Mouse (Mus musculus) cerebellum, adult 2 months (tissue): ENCODE measurements around the gene Ncapd2. TPM values are rescaled to one million over a fixed set of nuclear protein-coding genes. Genes with fewer than 3 reads are reported as not detected.

Source experiments
- DNase-seq, 2 experiments: peaks; one replicate each; pipeline ENCODE4 v3.0.0; 2021
- H3K27ac ChIP-seq: fragments of 200-500 bp; 2 replicates; pipeline ENCODE4 v1.5.1; 2012; ENCODE audit warnings: low read length, control low read depth, inconsistent platforms; ENCODE audit not compliant: insufficient read depth
- H3K27me3 ChIP-seq: fragments of 200-500 bp; 2 replicates; pipeline ENCODE4 v1.6.1; 2012; ENCODE audit warnings: inconsistent platforms, mild to moderate bottlenecking, low read length, moderate library complexity; ENCODE audit not compliant: control insufficient read depth, insufficient read depth
- H3K4me1 ChIP-seq: fragments of 200-500 bp; 2 replicates; pipeline ENCODE4 v1.6.1; 2011; ENCODE audit warnings: low read length; ENCODE audit not compliant: control insufficient read depth, insufficient read depth
- H3K4me3 ChIP-seq: fragments of 200-500 bp; replicated peaks from 2 replicates; pipeline ENCODE3; 2011; ENCODE audit warnings: mild to moderate bottlenecking, low read depth, low read length, control low read depth; ENCODE audit not compliant: insufficient read depth
- CTCF ChIP-seq: fragments of 200-500 bp; IDR thresholded peaks from 2 replicates; pipeline ENCODE4 v1.5.1; 2011; ENCODE audit warnings: low read depth, mild to moderate bottlenecking, control low read depth, low read length, moderate library complexity, borderline replicate concordance; ENCODE audit not compliant: insufficient read depth
- POLR2A ChIP-seq: fragments of 200-500 bp; IDR thresholded peaks from 2 replicates; pipeline ENCODE4 v1.6.1; 2011; ENCODE audit warnings: low read length, control low read depth, borderline replicate concordance; ENCODE audit not compliant: insufficient read depth
- WGBS: fragments of 180-500 bp; shearing (Covaris S2); methylation state at CpG from one replicate; pipeline ENCODE4 v1.1.7; 2018; 5-methylcytosine and 5-hydroxymethylcytosine counted together
- polyA plus RNA-seq: library from polyadenylated mRNA; depleted of rRNA; stranded (reverse); fragments of >200 nt; gene quantifications from 2 replicates; pipeline ENCODE4 v1.2.3, GENCODE M21; 2012; rRNA removed

Ncapd2 gene
- polyA plus RNA-seq, 1 experiment: 80.8 TPM

DNA sequence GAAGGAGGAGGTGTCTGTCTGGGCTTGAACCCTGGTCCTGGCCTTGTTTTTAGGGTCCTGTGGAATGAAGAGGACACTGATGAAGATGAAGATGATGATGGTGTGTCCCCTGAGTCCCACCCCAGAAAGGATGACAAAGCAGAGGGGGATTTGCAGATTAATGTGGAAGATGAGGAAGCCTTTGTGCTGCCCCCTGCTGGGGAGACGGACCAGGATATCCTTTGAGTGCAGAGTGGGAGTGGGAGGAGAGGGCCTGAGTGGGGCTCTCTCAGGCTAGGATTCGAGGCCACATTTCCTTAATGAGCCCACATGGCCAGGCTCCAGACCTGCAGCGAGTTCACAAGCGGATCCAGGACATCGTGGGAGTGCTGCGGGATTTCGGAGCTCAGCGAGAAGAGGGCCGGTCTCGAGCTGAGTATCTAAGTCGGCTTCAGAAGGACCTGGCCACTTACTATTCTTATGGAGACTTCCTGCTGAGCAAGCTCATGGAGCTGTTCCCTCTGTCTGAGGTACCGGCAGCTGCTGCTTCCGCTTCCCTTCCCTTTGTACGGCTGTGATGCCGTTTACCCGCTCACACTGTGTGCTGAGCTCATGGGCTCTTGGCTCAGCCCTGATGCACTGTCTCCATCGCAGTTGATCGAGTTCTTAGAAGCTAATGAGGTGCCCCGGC, 54.4 kb downstream of the Ncapd2 start:
- no peaks in the 10 kb centered on the region for H3K27me3 ChIP-seq
- no peak overlapping the region for H3K27ac ChIP-seq
- H3K4me3 ChIP-seq: no peak overlapping the region
- 74% methylated on average over 19 of the region's 19 CpGs for WGBS
- TF ChIP-seq POLR2A: no peak
- peak; percentile 48; the same call in 1 of the 2 replicates for TF ChIP-seq CTCF
- peaks cover 4% of the 10 kb centered on the region; the same call in 1 of the 2 replicates for H3K4me1 ChIP-seq
- no peak for DNase-seq

DNA sequence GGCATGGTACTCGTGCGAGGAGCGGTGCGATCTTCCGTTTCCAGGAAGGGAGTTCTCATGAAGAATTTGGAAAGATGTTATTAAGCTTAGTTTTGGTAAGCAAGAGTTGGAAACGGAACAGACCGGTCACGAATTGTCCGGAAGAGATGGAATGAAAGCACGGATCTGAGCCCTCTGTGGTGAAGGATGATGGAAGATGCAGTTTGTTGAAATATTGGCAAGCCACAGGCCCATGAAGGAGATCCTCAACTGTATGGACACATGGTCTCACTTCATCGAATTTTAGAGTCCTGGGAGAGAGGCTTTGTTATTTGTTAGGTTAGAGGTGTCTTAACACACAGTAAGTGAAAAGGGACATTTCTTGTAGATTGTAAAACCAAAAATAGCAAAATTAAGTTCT, 59.0 kb downstream of the Ncapd2 start:
- DNase-seq: no peak
- no peak for TF ChIP-seq CTCF
- TF ChIP-seq POLR2A: no peak
- Histone ChIP-seq H3K4me3 (peak overlapping the region; percentile 89), H3K4me1 (peaks cover 4% of the 10 kb centered on the region; the same call in 1 of the 2 replicates), H3K27ac (no peak overlapping the region), H3K27me3 (no peaks in the 10 kb centered on the region)
- 4% methylated on average over 11 of the region's 11 CpGs for WGBS

GRCm38 (mm10) chr6:125131302-125132156, 60.0 kb downstream of the Ncapd2 start, which contains the start of gene Nop2:
Gene Nop2, plus strand, starts transcription at chr6:125131909.
- H3K27me3 ChIP-seq: no peaks in the 10 kb centered on the region
- H3K4me1 ChIP-seq: peaks cover 4% of the 10 kb centered on the region; the same call in 1 of the 2 replicates
- TF ChIP-seq POLR2A: peak; percentile 96
- no peak for TF ChIP-seq CTCF
- peak within 1 kb of the TSS; percentile 89 for H3K4me3 ChIP-seq
- under 1% methylated on average over 66 of the region's 66 CpGs for WGBS
- peak within 1 kb of the TSS; percentile 56; the same call in 1 of the 2 replicates for H3K27ac ChIP-seq
- peak; percentile 84 for DNase-seq

DNA sequence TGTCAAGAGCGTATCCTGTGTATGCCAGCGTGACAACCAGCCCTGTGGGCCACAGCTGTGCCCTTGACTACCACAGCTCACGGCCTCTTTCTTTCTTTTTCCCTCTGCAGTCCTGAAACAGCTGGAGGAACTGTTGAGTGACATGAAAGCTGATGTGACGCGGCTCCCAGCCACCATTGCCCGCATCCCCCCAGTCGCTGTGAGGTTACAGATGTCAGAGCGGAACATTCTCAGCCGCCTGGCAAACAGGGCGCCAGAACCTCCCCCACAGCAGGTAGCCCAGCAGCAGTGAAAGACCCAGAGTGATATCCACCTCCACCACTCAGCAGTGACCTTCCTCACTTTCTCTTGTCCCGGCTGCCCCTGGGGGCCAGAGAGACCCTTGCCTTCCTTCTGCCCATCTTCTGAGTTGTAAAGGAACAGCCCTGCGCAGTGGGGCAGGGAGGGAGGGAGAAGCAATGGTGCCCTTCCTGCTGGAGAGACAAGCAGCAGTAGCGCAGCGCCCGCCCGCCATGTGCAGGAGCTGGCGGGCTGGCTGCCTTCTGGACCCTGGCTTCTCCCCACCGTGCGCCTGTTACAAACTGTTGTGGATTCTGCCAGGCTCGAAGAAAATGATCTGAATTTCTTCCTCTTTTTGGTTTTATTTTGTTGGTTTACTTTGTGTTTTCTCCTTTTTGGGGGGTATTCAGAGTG, 61.6 kb downstream of the Ncapd2 start:
- peaks cover 4% of the 10 kb centered on the region; the same call in 1 of the 2 replicates for H3K4me1 ChIP-seq
- no peak for TF ChIP-seq CTCF
- no peak for TF ChIP-seq POLR2A
- H3K27ac ChIP-seq: no peak overlapping the region
- no peak for DNase-seq
- WGBS: 69% methylated on average over 20 of the region's 20 CpGs
- H3K27me3 ChIP-seq: no peaks in the 10 kb centered on the region
- no peak overlapping the region for H3K4me3 ChIP-seq

GRCm38 (mm10) chr6:125128724-125129123, 62.8 kb downstream of the Ncapd2 start:
- WGBS: 83% methylated on average over 12 of the region's 12 CpGs
- TF ChIP-seq CTCF (no peak), POLR2A (no peak)

DNA sequence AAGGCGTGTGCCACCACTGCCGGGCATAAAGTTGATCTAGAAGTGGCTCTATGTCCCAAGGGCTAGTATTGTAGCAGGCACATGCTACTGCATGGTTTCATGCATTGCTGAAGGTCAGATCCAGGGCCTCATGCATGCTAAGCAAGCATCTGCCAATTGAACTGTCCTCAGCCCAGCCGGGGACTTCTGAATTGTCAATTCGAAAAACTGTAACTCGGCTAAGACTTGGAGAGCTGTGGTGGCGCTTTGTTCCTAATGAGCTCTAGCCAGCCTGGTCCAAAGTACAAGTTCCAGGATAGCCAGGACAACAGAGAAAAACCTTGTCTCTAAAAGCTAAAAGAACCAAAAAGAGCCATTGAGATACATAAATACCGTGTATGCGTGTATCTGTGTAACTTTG, 72.1 kb downstream of the Ncapd2 start:
- no peak overlapping the region for H3K27ac ChIP-seq
- DNase-seq: no peak
- 86% methylated on average over 8 of the region's 8 CpGs for WGBS
- H3K4me1 ChIP-seq: no peaks in the 10 kb centered on the region
- TF ChIP-seq POLR2A: no peak
- no peak overlapping the region for H3K4me3 ChIP-seq
- H3K27me3 ChIP-seq: no peaks in the 10 kb centered on the region

More at GRCm38 (mm10) chr6:125128724-125129123, 62.8 kb downstream of the Ncapd2 start:
- Histone ChIP-seq H3K4me1 (peaks cover 4% of the 10 kb centered on the region; the same call in 1 of the 2 replicates), H3K27ac (no peak overlapping the region), H3K4me3 (no peak overlapping the region), H3K27me3 (no peaks in the 10 kb centered on the region)
- DNase-seq: no peak

Other genes starting within 250 kb of the Ncapd2 start
- 276 and 289 TPM in 2 replicates for gene Cops7a, start 226.2 kb downstream of the Ncapd2 start, polyA plus RNA-seq
- 104 and 109 TPM in 2 replicates for gene Pianp, start 195.0 kb downstream of the Ncapd2 start, polyA plus RNA-seq
- 57.3 and 64.8 TPM in 2 replicates for gene Zfp384, start 182.6 kb downstream of the Ncapd2 start, polyA plus RNA-seq
- gene Ing4, start 151.9 kb downstream of the Ncapd2 start, polyA plus RNA-seq: 75.7 and 80.2 TPM in 2 replicates
- gene Acrbp, start 142.0 kb downstream of the Ncapd2 start, polyA plus RNA-seq: 23.7 and 24.8 TPM in 2 replicates
- gene Lpar5, start 123.8 kb downstream of the Ncapd2 start, polyA plus RNA-seq: 0.57 and 0.84 TPM in 2 replicates
- gene Chd4, start 95.7 kb downstream of the Ncapd2 start, polyA plus RNA-seq: 110 and 112 TPM in 2 replicates
- gene Nop2, start 59.8 kb downstream of the Ncapd2 start, polyA plus RNA-seq: 24.5 and 24.9 TPM in 2 replicates
- gene Iffo1, start 46.5 kb downstream of the Ncapd2 start, polyA plus RNA-seq: 95.4 and 96.0 TPM in 2 replicates
- 5,061 and 5,782 TPM in 2 replicates for gene Gapdh, start 25.2 kb downstream of the Ncapd2 start, polyA plus RNA-seq
- gene Mrpl51, start 100 bp upstream of the Ncapd2 start, polyA plus RNA-seq: 61.6 and 70.4 TPM in 2 replicates
- gene Vamp1, start 23.9 kb upstream of the Ncapd2 start, polyA plus RNA-seq: 556 and 718 TPM in 2 replicates
- gene Tapbpl, start 40.2 kb upstream of the Ncapd2 start, polyA plus RNA-seq: 6.3 TPM in 2 replicates
- gene Cd27, start 45.3 kb upstream of the Ncapd2 start, polyA plus RNA-seq: 0.13 TPM in 1 of 2 replicates, not detected in the other
- not detected in 2 replicates for gene Tuba3a, start 94.3 kb upstream of the Ncapd2 start, polyA plus RNA-seq
- gene Ltbr, start 122.2 kb upstream of the Ncapd2 start, polyA plus RNA-seq: 12.1 and 12.5 TPM in 2 replicates
- gene Scnn1a, start 129.0 kb upstream of the Ncapd2 start, polyA plus RNA-seq: 0.67 and 0.74 TPM in 2 replicates
- 11.4 and 11.8 TPM in 2 replicates for gene Tnfrsf1a, start 157.7 kb upstream of the Ncapd2 start, polyA plus RNA-seq
- 0.06 and 0.10 TPM in 2 replicates for gene Plekhg6, start 189.1 kb upstream of the Ncapd2 start, polyA plus RNA-seq